Mouse (Mus musculus) CH12.LX (cell line): ENCODE measurements around the gene Haghl. TPM values are rescaled to one million over a fixed set of nuclear protein-coding genes. Genes with fewer than 3 reads are reported as not detected.

Source experiments
- DNase-seq: peaks from one replicate; pipeline ENCODE4 v3.0.0-alpha.2; 2013; ENCODE audit errors: extremely low read depth
- H3K27ac ChIP-seq: 2 replicates; pipeline ENCODE4 v1.5.1; 2012; ENCODE audit warnings: low read depth, mild to moderate bottlenecking, control low read depth, moderate library complexity; ENCODE audit not compliant: insufficient read depth
- H3K27me3 ChIP-seq: replicated peaks from 2 replicates; pipeline ENCODE3; 2012; ENCODE audit warnings: inconsistent platforms
- H3K36me3 ChIP-seq, 2 experiments: replicated peaks in 1 of 2; 2 replicates each; pipeline versions ENCODE3 to v1.6.1; 2012; ENCODE audit warnings: inconsistent platforms in 1 of 2, low read length in 1 of 2, mild to moderate bottlenecking in 1 of 2, mixed read lengths in 1 of 2, moderate library complexity in 1 of 2; ENCODE audit not compliant: control insufficient read depth in 1 of 2, insufficient read depth in 1 of 2
- H3K4me1 ChIP-seq, 2 experiments: 2 replicates each; pipeline ENCODE4 v1.6.1; 2012; ENCODE audit warnings: inconsistent platforms in 1 of 2, moderate library complexity in 1 of 2; ENCODE audit not compliant: insufficient read depth in 2 of 2, control insufficient read depth in 1 of 2
- H3K4me2 ChIP-seq: 2 replicates; pipeline ENCODE4 v1.6.1; 2012; ENCODE audit warnings: low read depth, mild to moderate bottlenecking, control low read depth; ENCODE audit not compliant: poor library complexity, insufficient read depth, severe bottlenecking
- H3K4me3 ChIP-seq, 3 experiments: fragments of 150-350 bp in 1 of 3; sonication (generic) in 1 of 3; replicated peaks in 1 of 3; 2 replicates each; pipeline versions ENCODE3 to v1.5.1; 2011 to 2012; ENCODE audit warnings: low read depth in 2 of 3, low read length in 2 of 3, mild to moderate bottlenecking in 2 of 3, moderate library complexity in 2 of 3, control low read depth in 1 of 3, improper control_type of control experiment in 1 of 3, inconsistent platforms in 1 of 3, mixed read lengths in 1 of 3; ENCODE audit not compliant: poor library complexity in 1 of 3
- H3K79me2 ChIP-seq: replicated peaks from 2 replicates; pipeline ENCODE4 v1.6.1; 2012; ENCODE audit warnings: mild to moderate bottlenecking, moderate library complexity; ENCODE audit not compliant: control insufficient read depth, poor library complexity, insufficient read depth, severe bottlenecking; ENCODE audit errors: extremely low read depth
- H3K9ac ChIP-seq: 2 replicates; pipeline ENCODE4 v1.6.1; 2012; ENCODE audit warnings: low read depth, mild to moderate bottlenecking, control low read depth, moderate library complexity; ENCODE audit not compliant: insufficient read depth
- H3K9me3 ChIP-seq: replicated peaks from 2 replicates; pipeline ENCODE3; 2012; ENCODE audit warnings: low read length, inconsistent platforms, mixed read lengths
- CTCF ChIP-seq, 2 experiments: IDR thresholded peaks in 1 of 2; conservative IDR thresholded peaks in 1 of 2; 2 replicates each; pipeline ENCODE4 v1.5.1; 2011 to 2012; ENCODE audit warnings: low read depth in 2 of 2, low read length in 2 of 2, improper control_type of control experiment in 1 of 2, inconsistent platforms in 1 of 2, mild to moderate bottlenecking in 1 of 2, moderate library complexity in 1 of 2
- E2F4 ChIP-seq: IDR thresholded peaks from 2 replicates; pipeline ENCODE4 v1.6.1; 2011; ENCODE audit warnings: low read depth, low read length, improper control_type of control experiment; ENCODE audit not compliant: insufficient replicate concordance
- ELF1 ChIP-seq: IDR thresholded peaks from 2 replicates; pipeline ENCODE4 v1.6.1; 2014; ENCODE audit warnings: low read depth, mild to moderate bottlenecking, inconsistent platforms, low read length, improper control_type of control experiment
- ETS1 ChIP-seq: conservative IDR thresholded peaks from 2 replicates; pipeline ENCODE4 v1.6.1; 2012; ENCODE audit warnings: low read depth, mild to moderate bottlenecking, inconsistent platforms, low read length, improper control_type of control experiment, moderate library complexity
- IRF4 ChIP-seq: IDR thresholded peaks from 2 replicates; pipeline ENCODE4 v1.6.1; 2014; ENCODE audit warnings: low read depth, mild to moderate bottlenecking, inconsistent platforms, low read length, improper control_type of control experiment
- JUND ChIP-seq: conservative IDR thresholded peaks from 2 replicates; pipeline ENCODE4 v1.6.1; 2011; ENCODE audit warnings: low read depth, low read length, improper control_type of control experiment
- KAT2A ChIP-seq: IDR thresholded peaks from 2 replicates; pipeline ENCODE4 v1.6.1; 2012; ENCODE audit warnings: low read length, improper control_type of control experiment, inconsistent platforms; ENCODE audit not compliant: insufficient replicate concordance
- MAFK ChIP-seq: IDR thresholded peaks from 2 replicates; pipeline ENCODE4 v1.6.1; 2011; ENCODE audit warnings: low read length, improper control_type of control experiment; ENCODE audit not compliant: insufficient replicate concordance
- MAX ChIP-seq: IDR thresholded peaks from 2 replicates; pipeline ENCODE4 v1.6.1; 2011; ENCODE audit warnings: low read length, improper control_type of control experiment
- MEF2A ChIP-seq: IDR thresholded peaks from 2 replicates; pipeline ENCODE4 v1.6.1; 2014; ENCODE audit warnings: low read depth, mild to moderate bottlenecking, inconsistent platforms, low read length, improper control_type of control experiment, borderline replicate concordance
- MXI1 ChIP-seq: IDR thresholded peaks from 2 replicates; pipeline ENCODE4 v1.6.1; 2011; ENCODE audit warnings: mild to moderate bottlenecking, low read depth, low read length, improper control_type of control experiment
- MYC ChIP-seq: IDR thresholded peaks from 2 replicates; pipeline ENCODE4 v1.6.1; 2011; ENCODE audit warnings: low read depth, mild to moderate bottlenecking, improper control_type of control experiment, low read length
- NELFE ChIP-seq: IDR thresholded peaks from 2 replicates; pipeline ENCODE4 v1.6.1; 2011; ENCODE audit warnings: low read depth, low read length, improper control_type of control experiment
- PAX5 ChIP-seq: IDR thresholded peaks from 2 replicates; pipeline ENCODE4 v1.6.1; 2012; ENCODE audit warnings: low read length, inconsistent platforms, mixed read lengths
- POLR2A ChIP-seq: IDR thresholded peaks from 2 replicates; pipeline ENCODE4 v1.6.1; 2011; ENCODE audit warnings: low read depth, mild to moderate bottlenecking, improper control_type of control experiment, low read length
- POLR2AphosphoS2 ChIP-seq: IDR thresholded peaks from 2 replicates; pipeline ENCODE4 v1.6.1; 2011; ENCODE audit warnings: low read depth, low read length, improper control_type of control experiment
- RCOR1 ChIP-seq: conservative IDR thresholded peaks from 2 replicates; pipeline ENCODE4 v1.6.1; 2012; ENCODE audit warnings: low read depth, mild to moderate bottlenecking, inconsistent platforms, low read length, improper control_type of control experiment
- TCF12 ChIP-seq: IDR thresholded peaks from 2 replicates; pipeline ENCODE4 v1.6.1; 2014; ENCODE audit warnings: low read depth, mild to moderate bottlenecking, inconsistent platforms, low read length, improper control_type of control experiment
- UBTF ChIP-seq: IDR thresholded peaks from 2 replicates; pipeline ENCODE4 v1.6.1; 2012; ENCODE audit warnings: low read depth, mild to moderate bottlenecking, inconsistent platforms, low read length, improper control_type of control experiment, moderate library complexity
- USF1 ChIP-seq: IDR thresholded peaks from 2 replicates; pipeline ENCODE4 v1.6.1; 2014; ENCODE audit warnings: low read depth, mild to moderate bottlenecking, inconsistent platforms, low read length, improper control_type of control experiment
- USF2 ChIP-seq: conservative IDR thresholded peaks from 2 replicates; pipeline ENCODE4 v1.6.1; 2011; ENCODE audit warnings: low read depth, low read length, improper control_type of control experiment
- ZC3H11A ChIP-seq: IDR thresholded peaks from 2 replicates; pipeline ENCODE4 v1.6.1; 2012; ENCODE audit warnings: low read depth, mild to moderate bottlenecking, inconsistent platforms, low read length, improper control_type of control experiment
- ZMIZ1 ChIP-seq: IDR thresholded peaks from 2 replicates; pipeline ENCODE4 v1.6.1; 2012; ENCODE audit warnings: low read depth, mild to moderate bottlenecking, inconsistent platforms, low read length, improper control_type of control experiment
- ZNF384 ChIP-seq: IDR thresholded peaks from 2 replicates; pipeline ENCODE4 v1.6.1; 2012; ENCODE audit warnings: low read depth, low read length, improper control_type of control experiment, inconsistent platforms
- dilution Hi-C: fragments of 300-500 bp; cut with MboI; formaldehyde crosslinking; loops from 2 replicates; pipeline ENCODE4 v1.14.3; 2020; ENCODE audit warnings: low sequenced_read_pairs; ENCODE audit not compliant: extremely low pct_unique_long_range_greater_than_20kb, extremely low pct_ligation_motif_present
- in situ Hi-C: fragments of 300-500 bp; cut with MboI; formaldehyde crosslinking; loops from 3 replicates; pipeline ENCODE4 v1.14.3; 2019; ENCODE audit warnings: low sequenced_read_pairs, low pct_ligation_motif_present, low pct_unique_long_range_greater_than_20kb, mixed read lengths
- polyA plus RNA-seq: library from polyadenylated mRNA; unstranded; fragments of >175 nt; gene quantifications from 2 replicates; pipeline ENCODE4 v1.2.1, GENCODE M21; 2012; ENCODE audit warnings: low read depth; ENCODE audit not compliant: insufficient read length
- total RNA-seq, 2 experiments: library from RNA; depleted of rRNA; stranded (reverse); fragments of 300-350 nt in 1 of 2; fragments of >200 nt in 1 of 2; gene quantifications; 2 replicates each; pipeline ENCODE4 v1.2.3; 2012 to 2014

The Haghl gene
- total and polyA plus RNA-seq, 3 experiments: 7.4 to 16.0 (median 7.8) TPM

- peak within 1 kb of the TSS; percentile 52 for H3K4me2 ChIP-seq
- no peak within 1 kb of the TSS; the same call in 1 of the 2 replicates for H3K9ac ChIP-seq
- peak within 1 kb of the TSS; percentile 50; the same call in 1 of the 2 replicates for H3K27ac ChIP-seq
- no peak for DNase-seq
- in situ Hi-C loops (no loop called here), dilution Hi-C loops (no loop called here)
- H3K27me3 ChIP-seq: no peaks in the 10 kb centered on the region
- peaks cover 48 to 76% of the 10 kb centered on the region in 2 experiments for H3K36me3 ChIP-seq
- 0 out of 2 replicates have a peak, but pooled peaks cover 3% of the 10 kb centered on the region for H3K79me2 ChIP-seq
- TF ChIP-seq MEF2A (no peak), ZMIZ1 (no peak), MXI1 (no peak), PAX5 (no peak), RCOR1 (no peak), TCF12 (no peak), JUND (no peak), POLR2A (no peak), NELFE (no peak), ZC3H11A (no peak), USF2 (no peak), IRF4 (no peak), KAT2A (no peak), UBTF (no peak), MYC (no peak), POLR2AphosphoS2 (no peak), ZNF384 (no peak)
- peak within 1 kb of the TSS; percentile 65 to 81 (median 73) for H3K4me3 ChIP-seq
- H3K4me1 ChIP-seq: peaks cover 7 to 25% of the 10 kb centered on the region in 2 experiments
- H3K9me3 ChIP-seq: no peaks in the 10 kb centered on the region
These were observed 807 bp upstream of the Haghl start, which contains the start of gene Ccdc78 for GRCm38 (mm10) chr17:25786280-25786679. Ccdc78 (plus strand) TSS chr17:25786580.

GRCm38 (mm10) chr17:25783861-25784574 lies 1.5 kb downstream of the Haghl start:
- Histone ChIP-seq H3K79me2 (no peaks in the 10 kb centered on the region), H3K9me3 (no peaks in the 10 kb centered on the region), H3K4me1 (peaks cover 7 to 16% of the 10 kb centered on the region in 2 experiments), H3K4me2 (peak overlapping the region; percentile 46; the same call in 1 of the 2 replicates), H3K9ac (no peak overlapping the region), H3K4me3 (no peak overlapping the region), H3K36me3 (peaks cover 64 to 81% of the 10 kb centered on the region in 2 experiments), H3K27ac (no peak overlapping the region), H3K27me3 (no peaks in the 10 kb centered on the region)
- in situ Hi-C loops (no loop called here), dilution Hi-C loops (no loop called here)
- no peak for DNase-seq
- TF ChIP-seq USF1: no peak
- no peak for TF ChIP-seq ELF1
- TF ChIP-seq CTCF (conservative IDR thresholded peaks at IDR 0.05 in 1 of 2, IDR thresholded peaks at IDR 0.05 in 1 of 2; ENCODE audit: low read depth in 2 of 2, low read length in 2 of 2): no peak
- TF ChIP-seq MAX: no peak
- no peak for TF ChIP-seq E2F4
- TF ChIP-seq MEF2A: no peak
- TF ChIP-seq UBTF: no peak
- TF ChIP-seq TCF12: no peak
- TF ChIP-seq ETS1: no peak
- no peak for TF ChIP-seq MAFK
